ENCODE assay signal across 8 mouse cellular contexts in genomic region chr3:40120298-40120875, GRCm38 (mm10).
DNase-seq lines count a peak whose midpoint lies in the region; ATAC-seq and TF ChIP-seq lines count a peak whose summit lies in the region.

No protein-coding gene starts in this region.

- no peak for TF ChIP-seq EP300 in lung, postnatal 0 days (IDR thresholded peaks at IDR 0.05)

- H3K27me3 ChIP-seq in liver, embryonic 12.5 days (replicated peaks), result no peaks in the 10 kb centered on the region
- H3K27me3 ChIP-seq in heart, embryonic 15.5 days, result no peaks in the 10 kb centered on the region
- no peaks in the 10 kb centered on the region for H3K27me3 ChIP-seq in lung, postnatal 0 days (replicated peaks; ENCODE audit: insufficient read depth, low read length)
- no peaks in the 10 kb centered on the region for H3K27me3 ChIP-seq in stomach, embryonic 15.5 days (replicated peaks)

- peak; percentile 61 for TF ChIP-seq CTCF in cortical plate, adult 2 months (IDR thresholded peaks at IDR 0.05; ENCODE audit: extremely low read depth, insufficient read depth, low read length)
- peak; percentile 66 for TF ChIP-seq CTCF in lung, postnatal 0 days (IDR thresholded peaks at IDR 0.05)

- TF ChIP-seq POLR2A in cortical plate, adult 2 months (IDR thresholded peaks at IDR 0.05; ENCODE audit: extremely low read depth, insufficient read depth, low read length), result no peak

- no peaks in the 10 kb centered on the region for H3K4me1 ChIP-seq in liver, embryonic 12.5 days
- H3K4me1 ChIP-seq in cortical plate, adult 2 months (ENCODE audit: control insufficient read depth, insufficient read depth, low read length), result no peaks in the 10 kb centered on the region
- peaks cover 8% of the 10 kb centered on the region; the same call in 1 of the 2 replicates for H3K4me1 ChIP-seq in heart, embryonic 15.5 days (replicated peaks)
- H3K4me1 ChIP-seq in lung, postnatal 0 days (ENCODE audit: insufficient read depth, low read depth, low read length), result no peaks in the 10 kb centered on the region
- no peaks in the 10 kb centered on the region for H3K4me1 ChIP-seq in stomach, embryonic 15.5 days

- H3K4me2 ChIP-seq in liver, embryonic 12.5 days, result no peak overlapping the region
- H3K4me2 ChIP-seq in heart, embryonic 15.5 days, result no peak overlapping the region
- no peak overlapping the region for H3K4me2 ChIP-seq in lung, postnatal 0 days (replicated peaks; ENCODE audit: low read depth, low read length)
- no peak overlapping the region for H3K4me2 ChIP-seq in stomach, embryonic 15.5 days

- H3K4me3 ChIP-seq in liver, embryonic 12.5 days, result no peak overlapping the region
- H3K4me3 ChIP-seq in cortical plate, adult 2 months (ENCODE audit: insufficient read depth, low read length), result no peak overlapping the region
- H3K4me3 ChIP-seq in heart, embryonic 15.5 days, result no peak overlapping the region
- H3K4me3 ChIP-seq in lung, postnatal 0 days (ENCODE audit: low read depth, low read length), result no peak overlapping the region
- H3K4me3 ChIP-seq in stomach, embryonic 15.5 days (replicated peaks), result no peak overlapping the region

- WGBS in liver, embryonic 12.5 days (ENCODE audit: insufficient replicate concordance), result 32% methylated on average over 4 of the region's 4 CpGs
- 23% methylated on average over 4 of the region's 4 CpGs for WGBS in heart, embryonic 15.5 days
- WGBS in lung, postnatal 0 days, result 21% methylated on average over 4 of the region's 4 CpGs
- 34% methylated on average over 4 of the region's 4 CpGs for WGBS in stomach, embryonic 15.5 days

- no peak for ATAC-seq in liver, embryonic 12.5 days
- ATAC-seq in heart, embryonic 15.5 days (replicated peaks; ENCODE audit: insufficient number of reproducible peaks, insufficient read depth, low FRiP score, low read depth), result 0 out of 2 replicates have a peak, but pooled peaks have one; percentile 43
- no peak; the same call in 1 of the 2 replicates for ATAC-seq in lung, postnatal 0 days
- peak; percentile 31; the same call in 1 of the 2 replicates for ATAC-seq in stomach, embryonic 15.5 days (ENCODE audit: insufficient read depth, low FRiP score, low read depth)

- H3K36me3 ChIP-seq in liver, embryonic 12.5 days, result no peaks in the 10 kb centered on the region
- no peaks in the 10 kb centered on the region for H3K36me3 ChIP-seq in heart, embryonic 15.5 days
- H3K36me3 ChIP-seq in lung, postnatal 0 days (ENCODE audit: insufficient read depth, low read length), result no peaks in the 10 kb centered on the region
- no peaks in the 10 kb centered on the region for H3K36me3 ChIP-seq in stomach, embryonic 15.5 days

- peak; percentile 13 for DNase-seq in liver
- DNase-seq in layer of hippocampus, adult 18-20 months (ENCODE audit: low spot score in 2 of 2), result peak; percentile 60 to 85
- peak; percentile 62 for DNase-seq in lung, postnatal 0 days (ENCODE audit: low spot score)
- DNase-seq in urinary bladder, adult 2 months (ENCODE audit: low spot score), result no peak

- H3K27ac ChIP-seq in liver, embryonic 12.5 days, result no peak overlapping the region
- no peak overlapping the region for H3K27ac ChIP-seq in cortical plate, adult 2 months (ENCODE audit: insufficient read depth, low read length)
- no peak overlapping the region; the same call in 1 of the 2 replicates for H3K27ac ChIP-seq in heart, embryonic 15.5 days
- H3K27ac ChIP-seq in lung, postnatal 0 days (ENCODE audit: low read length), result no peak overlapping the region
- H3K27ac ChIP-seq in stomach, embryonic 15.5 days, result no peak overlapping the region

- no peaks in the 10 kb centered on the region for H3K9me3 ChIP-seq in liver, embryonic 12.5 days (replicated peaks)
- H3K9me3 ChIP-seq in heart, embryonic 15.5 days (replicated peaks), result no peaks in the 10 kb centered on the region
- no peaks in the 10 kb centered on the region for H3K9me3 ChIP-seq in lung, postnatal 0 days (ENCODE audit: low read length)
- H3K9me3 ChIP-seq in stomach, embryonic 15.5 days, result no peaks in the 10 kb centered on the region

- H3K9ac ChIP-seq in liver, embryonic 12.5 days, result no peak overlapping the region
- no peak overlapping the region for H3K9ac ChIP-seq in heart, embryonic 15.5 days
- H3K9ac ChIP-seq in lung, postnatal 0 days (replicated peaks; ENCODE audit: low read depth), result no peak overlapping the region
- H3K9ac ChIP-seq in stomach, embryonic 15.5 days, result no peak overlapping the region

Comparison
In these comparisons a context has a peak if more than half of its experiments do, and no peak if none do; other contexts are left out.
1. ATAC-seq: peak in heart, embryonic 15.5 days (single experiment) and stomach, embryonic 15.5 days (single experiment); none in liver, embryonic 12.5 days (single experiment) and lung, postnatal 0 days (single experiment).